Mouse (Mus musculus) c-Kit-positive CD71-negative TER-119-negative erythroid progenitor cells, embryonic 14.5 days (primary cell): ENCODE data around the gene Farp1.
"Not testable (repeated sequence)": the region's sequence is repeated elsewhere in the genome, so short reads cannot be mapped to it uniquely, and the experiment has no call there.

Experiments
- DNase-seq: peaks from one replicate; pipeline ENCODE4 v3.0.0-alpha.2; 2013; ENCODE audit warnings: low read depth

The Farp1 gene

DNA sequence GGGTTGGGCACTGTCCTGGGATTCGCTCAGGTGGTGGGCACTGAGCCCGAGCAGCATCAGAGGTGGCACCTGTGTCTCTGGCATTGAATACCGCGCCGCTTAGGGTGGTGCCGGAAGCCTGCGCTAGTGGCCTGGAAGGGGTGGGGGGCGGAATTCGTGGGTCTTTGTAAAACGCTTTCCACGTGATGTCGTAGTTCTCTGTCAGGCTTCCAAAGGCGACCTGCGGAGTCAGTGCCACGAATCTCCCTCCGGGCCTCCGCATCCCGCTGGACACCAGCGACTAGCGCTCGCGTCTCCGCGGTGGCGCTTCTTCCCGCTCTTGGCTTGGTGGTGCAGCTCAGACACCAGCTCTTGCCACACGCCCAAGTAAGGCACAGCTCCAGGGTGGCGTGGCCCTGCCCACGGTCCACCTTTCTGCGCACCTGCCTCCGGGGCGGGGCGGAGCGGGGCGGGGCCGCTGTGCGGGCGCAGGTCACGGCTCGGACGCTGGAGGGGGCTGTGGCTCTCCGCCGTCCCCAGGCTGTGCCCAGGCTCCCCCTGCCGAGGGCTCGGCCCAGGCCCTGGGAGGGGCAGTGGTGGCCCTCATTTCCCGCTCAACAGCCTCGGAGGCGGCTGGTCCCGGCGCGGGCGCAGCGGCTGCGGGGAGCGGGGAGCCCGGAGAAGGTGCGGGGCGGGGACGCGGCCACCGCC lies at the start of gene Farp1:
TSS of gene Farp1 (plus strand) at position 228 of the 690 bp plus-strand sequence.
- DNase-seq = peak; percentile 24

DNA sequence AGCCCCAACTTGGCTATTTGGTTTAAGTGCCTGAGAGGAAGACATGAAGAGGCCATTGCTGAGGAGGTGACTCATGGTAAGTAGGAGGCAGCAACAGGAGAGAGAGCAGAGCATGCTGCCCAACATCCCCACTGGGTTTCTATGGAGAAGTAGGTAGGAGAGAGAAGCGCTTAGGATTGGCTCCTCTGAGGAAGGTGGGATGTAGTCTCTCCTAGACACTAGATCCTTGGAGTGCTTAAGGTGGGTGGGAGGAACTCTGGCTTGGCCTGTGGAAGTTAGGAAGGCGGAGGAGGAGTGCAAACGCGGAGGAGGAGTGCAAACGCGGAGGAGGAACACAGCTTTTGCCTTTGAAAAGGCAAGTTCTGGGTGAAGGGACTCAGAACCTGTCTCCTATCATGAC lies 45.9 kb upstream of the Farp1 start:
- no peak for DNase-seq

DNA sequence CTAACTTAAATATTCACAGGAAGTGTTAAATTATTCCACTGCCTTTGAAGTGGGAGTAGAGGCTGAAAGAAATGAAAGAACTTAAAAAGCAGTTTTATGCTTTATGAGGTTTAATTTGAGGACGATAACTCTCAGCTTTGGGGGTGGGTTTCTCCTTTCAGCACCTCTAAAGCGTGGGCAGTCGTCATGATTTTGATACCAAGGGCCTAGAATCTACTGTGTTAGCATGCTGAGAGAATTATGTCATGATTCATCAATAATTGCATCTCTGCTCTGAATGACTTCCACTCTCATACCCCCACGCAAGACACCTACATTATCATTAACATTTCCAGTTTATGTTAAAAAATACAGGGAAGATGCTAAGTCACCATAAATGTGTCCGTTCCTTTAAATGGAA lies 37.3 kb upstream of the Farp1 start:
- DNase-seq = no peak

DNA sequence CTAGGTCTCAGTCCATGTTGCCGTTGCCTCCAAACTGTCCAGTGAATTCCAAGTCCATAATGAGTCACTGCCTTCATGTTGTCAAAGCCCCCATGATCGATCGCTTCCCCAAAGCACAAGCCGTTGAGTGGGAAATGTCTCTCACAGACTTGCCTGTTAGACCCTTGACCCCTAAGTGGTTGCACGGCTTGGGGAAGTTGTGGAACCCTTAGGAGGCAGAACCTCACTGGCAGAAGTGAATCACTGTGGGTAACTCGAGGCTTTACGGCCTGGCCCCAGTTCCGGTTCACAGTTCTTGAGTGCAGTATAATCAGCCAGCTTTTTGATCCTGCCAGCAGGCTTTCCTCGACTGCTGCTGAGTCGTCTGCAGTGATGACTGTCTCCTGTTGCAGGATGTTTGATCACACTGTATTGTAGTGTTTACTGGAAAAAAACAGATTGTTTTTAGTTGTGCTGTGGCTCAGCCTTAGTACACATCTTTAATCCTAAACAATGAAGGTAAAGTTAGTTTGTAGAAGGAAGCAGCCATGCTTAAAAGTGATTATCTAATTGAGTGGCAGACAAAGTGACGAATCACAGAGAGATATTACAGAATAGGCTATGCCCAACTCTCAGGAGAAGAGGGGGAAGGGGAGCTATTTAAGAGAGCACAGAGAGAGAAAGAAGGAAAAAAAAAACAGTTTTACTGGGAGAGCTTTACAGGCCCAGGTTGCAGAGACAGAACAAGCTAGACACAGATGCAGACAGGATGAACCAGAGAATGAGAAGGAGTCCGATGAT lies 34.2 kb upstream of the Farp1 start:
- no peak for DNase-seq

DNA sequence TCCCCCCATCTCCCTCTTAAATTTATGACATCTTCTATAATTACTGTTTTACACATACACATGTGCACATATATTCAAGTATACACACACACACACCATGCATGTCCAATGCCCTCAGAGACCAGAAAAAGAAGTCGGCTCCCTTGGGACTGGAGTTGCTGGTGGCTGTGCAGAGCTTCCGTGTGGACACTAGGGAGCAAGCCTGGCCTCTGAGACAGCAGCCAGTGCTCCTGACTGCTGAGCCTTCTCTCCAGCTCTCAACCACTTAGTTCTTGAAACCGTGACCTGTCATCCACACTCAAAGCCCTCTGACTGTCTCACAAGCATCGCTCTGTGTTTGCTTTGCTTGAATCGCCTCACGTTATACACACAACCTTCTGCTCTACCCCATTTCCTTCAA lies 29.4 kb upstream of the Farp1 start:
- DNase-seq = no peak

DNA sequence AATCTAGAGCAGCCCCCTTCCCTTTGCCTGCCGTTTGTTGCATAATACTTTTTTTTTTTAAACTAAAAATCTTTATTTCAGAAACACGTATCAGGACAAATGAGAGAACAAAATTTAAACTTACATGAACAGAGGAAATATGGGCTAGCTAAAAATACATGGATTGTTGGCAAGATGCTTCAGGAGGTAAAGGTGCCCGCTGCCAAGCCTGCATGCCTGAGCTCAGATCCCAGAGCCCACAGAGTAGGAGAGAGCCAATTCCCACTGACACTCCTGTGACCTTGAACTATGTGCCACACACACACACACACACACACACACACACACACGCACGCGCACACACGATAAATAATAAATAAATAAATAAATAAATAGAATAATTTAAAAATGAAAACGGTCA lies 29.0 kb upstream of the Farp1 start:
- no peak for DNase-seq

DNA sequence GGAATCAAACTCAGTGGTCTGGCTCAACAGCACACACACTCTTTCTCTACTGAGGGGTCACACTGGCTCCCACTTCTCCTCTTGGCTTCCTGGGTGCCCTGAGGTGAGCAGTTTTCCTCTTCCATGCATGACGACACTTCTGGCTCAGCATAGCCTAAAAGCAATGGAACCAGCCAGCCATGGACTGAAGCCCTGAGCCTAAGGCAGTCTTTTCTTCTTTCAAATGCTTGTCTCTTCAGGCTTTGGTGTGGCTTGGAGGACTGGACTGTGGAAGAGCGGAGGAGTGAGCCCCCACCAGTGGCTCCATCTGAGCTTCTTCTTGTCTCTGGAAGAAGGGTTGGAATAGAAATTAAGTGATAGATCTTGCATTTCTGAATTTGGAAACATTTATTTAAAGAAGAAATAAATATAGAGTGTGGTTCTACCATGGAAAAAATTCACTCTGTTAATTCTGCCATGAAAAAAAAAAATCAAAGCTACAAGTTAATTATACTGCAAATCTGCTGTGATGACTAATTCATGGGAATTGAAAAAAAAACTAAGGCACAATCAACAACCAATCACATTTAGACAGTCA lies 19.8 kb upstream of the Farp1 start:
- no peak for DNase-seq

DNA sequence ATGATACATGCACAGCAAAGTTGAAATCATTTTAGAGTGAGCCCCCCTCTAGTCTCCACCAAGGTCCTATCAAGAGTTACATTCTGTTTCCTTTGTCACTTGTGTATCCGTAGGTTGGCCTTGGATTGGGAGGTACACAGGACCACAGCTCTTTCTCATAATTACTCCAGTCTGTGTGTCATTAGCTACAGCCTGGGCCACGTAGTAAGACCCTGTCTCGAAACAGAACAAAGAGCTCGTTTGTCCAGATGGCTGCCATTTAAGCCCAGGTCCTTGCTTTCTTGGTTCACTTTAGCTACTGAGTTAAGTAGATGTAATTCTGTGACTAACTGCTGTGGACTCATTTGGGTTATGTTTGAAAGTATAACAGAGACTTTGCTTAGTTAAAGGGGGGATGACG lies 12.6 kb upstream of the Farp1 start:
- DNase-seq = no peak

DNA sequence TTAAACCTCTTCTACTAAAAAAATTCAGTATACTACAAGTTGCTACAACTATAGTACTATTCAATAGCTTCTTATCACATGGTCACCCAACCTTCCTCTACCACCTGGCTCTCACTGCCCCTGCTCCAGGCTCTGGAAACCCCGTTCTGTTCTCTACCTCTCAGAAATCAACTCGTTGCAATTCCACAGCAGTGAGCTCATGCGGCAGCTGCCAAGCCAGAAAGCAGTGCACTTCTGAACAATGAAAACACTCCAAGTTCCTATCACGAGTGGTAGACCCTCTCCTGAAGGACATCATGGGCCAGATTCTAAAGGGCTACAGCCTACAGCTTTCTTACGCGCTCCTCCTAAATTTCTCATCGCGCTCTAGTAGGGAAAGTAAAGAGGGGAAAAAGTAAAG lies 9.6 kb upstream of the Farp1 start:
- no peak for DNase-seq

DNA sequence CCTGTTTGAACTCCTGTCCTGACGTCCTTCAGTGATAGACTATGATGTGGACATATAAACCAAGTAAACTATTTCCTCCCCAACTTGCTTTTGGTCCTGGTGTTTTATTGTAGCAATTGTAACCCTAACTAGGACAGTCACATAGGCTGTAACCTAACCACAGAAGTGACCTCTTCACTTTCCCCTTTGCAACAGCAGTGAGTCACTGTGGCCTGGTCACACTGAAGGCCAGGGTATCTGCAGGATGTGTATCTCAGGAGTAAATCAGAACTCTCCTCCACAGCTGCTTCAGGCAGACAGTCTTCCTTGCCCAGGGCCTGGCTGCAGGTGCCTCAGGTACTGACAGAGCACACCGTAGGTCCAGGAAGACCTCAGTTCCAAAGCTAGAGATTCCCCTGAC lies 3.6 kb upstream of the Farp1 start:
- DNase-seq = no peak

DNA sequence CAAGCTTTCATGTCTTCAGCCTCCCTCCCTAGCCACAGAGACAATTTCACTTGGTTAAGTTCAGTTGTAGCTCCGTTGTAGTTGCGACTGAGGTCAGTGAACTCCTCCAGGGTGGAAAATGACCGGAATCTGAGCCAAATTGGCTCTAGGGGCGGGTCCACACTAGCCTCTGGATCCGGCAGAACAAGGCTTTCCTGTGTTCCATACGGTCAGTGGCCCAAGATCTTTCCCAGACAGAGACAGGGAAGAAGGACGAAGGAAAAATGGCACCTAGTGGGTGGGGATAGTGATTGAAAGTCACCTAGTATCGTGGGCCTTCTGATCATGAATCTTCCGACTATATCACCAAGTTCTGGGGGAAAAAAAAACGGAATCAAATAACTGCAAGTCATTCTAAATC lies 475 bp upstream of the Farp1 start:
- no peak for DNase-seq

DNA sequence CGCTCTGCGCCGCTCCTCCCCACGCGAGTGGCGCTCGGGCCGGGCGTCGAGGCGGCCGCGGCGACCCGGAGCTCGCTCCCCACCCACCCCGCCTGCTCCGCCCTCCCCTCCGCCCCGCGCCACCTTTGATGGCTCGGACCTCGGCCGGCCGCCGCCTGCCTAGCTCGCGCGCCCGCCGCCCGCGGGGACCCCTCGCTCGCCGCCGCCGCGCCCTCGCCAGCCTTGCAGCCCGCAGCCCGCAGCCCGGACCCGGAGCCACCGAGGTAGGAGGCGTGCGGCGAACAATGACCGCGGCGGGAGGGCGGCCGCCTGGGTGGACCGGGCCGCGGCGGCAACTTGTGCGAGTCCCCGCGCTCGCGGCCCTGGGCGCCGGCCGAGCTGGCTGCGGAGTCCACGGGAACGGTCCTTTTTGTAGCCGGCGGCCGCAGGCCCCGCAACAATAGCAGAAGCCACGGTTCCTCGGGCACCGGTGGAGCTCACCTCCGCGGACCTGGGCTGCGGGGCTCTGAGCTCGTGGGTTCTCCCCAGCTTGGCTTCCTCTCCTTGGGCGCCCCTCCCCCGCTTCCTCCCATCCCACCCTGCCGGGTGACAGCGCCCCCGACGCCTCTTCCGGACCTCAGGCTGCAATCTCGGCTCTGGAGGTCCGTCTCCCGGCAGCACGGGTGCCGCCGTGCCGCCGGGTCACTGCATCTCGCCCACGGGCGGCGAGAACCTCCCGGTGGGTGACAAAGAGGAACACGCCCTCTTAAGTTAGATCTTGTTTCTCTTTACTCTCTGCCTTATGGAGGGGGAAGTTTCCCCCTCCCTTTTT lies 868 bp downstream of the Farp1 start:
- DNase-seq = no peak

DNA sequence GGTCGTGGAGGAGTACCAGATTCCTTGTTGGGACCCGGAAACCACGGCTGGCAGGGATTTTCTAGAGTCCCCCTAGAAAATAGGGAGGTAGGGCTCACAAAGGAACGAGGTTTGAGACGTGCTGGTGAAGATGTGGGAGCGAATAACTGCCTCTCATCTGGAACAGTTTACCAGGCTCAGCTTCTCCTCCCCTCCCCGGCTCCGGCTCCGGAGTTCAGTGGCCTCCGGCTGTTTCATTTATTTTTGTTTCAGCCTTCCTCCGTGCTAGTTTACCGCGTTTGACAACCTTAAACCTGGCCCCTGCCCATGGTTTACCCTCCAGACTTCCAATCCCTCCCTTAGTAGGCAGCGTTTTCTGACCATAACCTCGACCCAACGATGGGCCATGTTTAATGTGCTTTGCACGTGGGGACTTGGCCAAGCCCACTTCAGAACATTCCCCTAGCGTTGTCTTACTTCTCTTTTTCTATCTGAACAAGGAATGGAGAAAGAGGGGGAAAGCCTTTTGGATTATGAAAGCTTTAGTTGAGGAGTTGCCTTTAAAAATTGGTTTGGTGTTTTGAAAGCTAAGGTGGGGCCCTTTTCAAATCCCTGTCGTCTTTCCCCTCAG lies 1.7 kb downstream of the Farp1 start:
- no peak for DNase-seq

DNA sequence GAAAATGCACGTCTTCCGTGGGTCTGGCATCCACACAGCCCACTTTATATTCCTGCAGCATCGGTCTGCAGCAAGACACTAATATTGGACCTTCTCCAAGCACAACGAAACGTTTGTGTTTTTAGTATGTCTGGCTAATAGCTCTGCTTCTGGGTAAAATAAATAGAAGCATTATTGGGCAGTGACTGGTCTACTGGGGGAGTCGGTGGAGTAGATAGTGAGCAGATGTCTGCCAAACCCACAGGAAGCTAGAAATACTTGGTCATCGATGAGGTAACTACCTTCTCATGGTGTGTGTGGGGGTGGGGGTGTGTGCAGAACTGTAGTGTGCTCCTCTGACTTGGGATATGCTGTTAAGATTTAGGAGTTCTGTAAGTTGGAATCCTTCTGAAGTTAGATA lies 2.3 kb downstream of the Farp1 start:
- DNase-seq = no peak

DNA sequence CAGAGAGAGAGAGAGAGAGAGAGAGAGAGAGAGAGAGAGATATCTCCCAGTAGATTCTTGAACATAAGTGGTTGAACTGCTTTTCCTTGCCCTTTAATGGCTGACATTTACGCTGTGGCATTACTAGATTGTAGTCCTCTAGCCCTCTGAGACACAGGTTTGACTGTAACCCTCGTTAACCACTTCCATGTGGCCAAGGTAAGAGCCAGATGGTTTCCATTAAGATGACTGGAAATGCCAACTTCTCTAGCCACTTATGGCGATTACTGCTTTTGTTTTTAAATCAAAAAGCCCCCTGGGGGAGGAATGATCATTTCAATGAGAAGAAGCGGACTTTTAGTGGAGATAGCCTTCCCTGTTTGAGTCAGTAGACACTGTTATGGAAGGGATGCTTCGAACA lies 3.7 kb downstream of the Farp1 start:
- no peak for DNase-seq

DNA sequence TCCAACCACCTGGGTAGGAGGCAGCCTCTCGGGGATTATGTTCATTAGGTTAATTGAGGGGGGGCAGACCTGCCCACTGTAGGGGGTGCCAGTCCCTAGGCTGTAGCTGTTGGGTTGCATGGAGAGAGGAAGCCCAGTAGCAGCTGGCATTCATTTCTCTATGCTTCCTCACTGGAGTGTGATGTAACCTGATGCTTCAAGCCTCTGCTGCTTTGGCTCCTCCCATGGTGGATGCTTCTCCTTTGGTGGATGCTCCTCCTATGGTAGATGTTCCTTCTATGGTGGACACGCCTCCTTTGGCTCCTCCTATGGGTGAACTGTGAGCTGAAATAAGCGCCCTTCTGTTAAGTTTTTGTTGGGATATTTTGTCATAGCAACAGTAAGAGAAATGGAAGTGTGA lies 9.1 kb downstream of the Farp1 start:
- DNase-seq = no peak

DNA sequence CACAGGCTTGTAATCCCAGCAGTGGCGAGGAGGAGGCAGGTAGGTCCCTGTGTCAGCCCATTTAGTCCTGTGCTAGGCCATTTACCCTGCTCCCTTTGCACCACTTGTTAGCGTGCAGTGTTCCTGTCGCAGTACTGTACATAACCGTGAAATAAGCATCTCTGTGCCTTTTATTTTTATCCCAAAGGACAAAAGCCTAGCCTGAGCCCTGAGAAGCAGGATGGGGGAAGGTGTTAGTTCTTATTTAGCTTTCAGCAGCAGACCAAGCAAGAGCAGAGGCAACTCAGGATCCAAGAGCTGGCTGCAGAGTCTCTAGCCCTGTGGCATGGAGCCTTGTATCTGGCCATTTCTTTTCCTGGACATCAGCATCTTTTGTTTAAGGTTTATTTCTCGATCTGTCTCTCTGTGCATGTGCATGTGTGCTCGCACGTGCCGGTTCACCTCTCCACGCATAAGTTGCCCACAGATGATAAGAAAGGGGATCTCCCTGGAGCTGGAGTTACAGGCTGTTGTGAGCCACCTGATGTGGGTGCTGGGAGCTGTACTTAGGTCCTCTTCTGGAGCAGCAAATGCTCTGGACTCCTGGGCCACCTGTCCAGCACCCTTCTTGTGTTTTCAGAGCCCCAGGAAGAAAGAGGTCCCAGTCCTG lies 11.4 kb downstream of the Farp1 start:
- DNase-seq = no peak

DNA sequence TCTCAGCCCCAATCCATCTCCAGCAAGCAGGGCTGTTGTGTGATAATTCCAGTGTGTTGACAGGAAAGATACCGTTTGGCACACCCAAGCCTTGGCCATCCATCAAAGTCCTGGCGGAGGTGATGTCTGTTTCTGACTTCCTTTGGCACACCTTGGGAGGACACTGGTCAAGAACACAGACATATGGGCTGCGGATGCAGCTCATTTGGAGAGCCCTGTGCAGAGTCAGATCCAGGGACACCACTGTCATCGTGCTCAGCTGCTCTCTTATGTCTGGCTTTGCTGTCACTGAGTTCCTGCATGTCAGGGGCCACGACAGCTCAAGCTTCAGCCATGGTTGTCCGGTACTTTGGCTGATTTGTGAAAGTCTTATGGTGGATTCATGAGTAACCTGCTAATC lies 12.8 kb downstream of the Farp1 start:
- no peak for DNase-seq

DNA sequence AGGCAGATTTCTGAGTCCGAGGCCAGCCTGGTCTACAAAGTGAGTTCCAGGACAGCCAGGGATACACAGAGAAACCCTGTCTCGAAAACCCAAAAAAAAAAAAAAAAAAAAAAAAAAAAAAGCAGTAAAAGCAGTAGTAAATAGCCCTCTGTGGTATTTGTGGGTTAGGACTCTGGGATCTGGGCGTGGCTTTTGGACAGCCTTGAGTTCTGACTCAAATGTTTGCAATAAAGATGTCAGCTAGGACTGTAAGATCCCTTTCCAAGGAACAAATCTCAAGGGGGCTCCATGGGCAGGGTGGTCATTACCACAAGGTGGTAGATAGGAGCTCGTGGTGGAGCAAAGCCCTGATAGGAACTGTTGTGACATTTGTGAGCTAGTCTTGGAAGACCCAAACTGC lies 16.0 kb downstream of the Farp1 start:
- DNase-seq = not testable (repeated sequence)

DNA sequence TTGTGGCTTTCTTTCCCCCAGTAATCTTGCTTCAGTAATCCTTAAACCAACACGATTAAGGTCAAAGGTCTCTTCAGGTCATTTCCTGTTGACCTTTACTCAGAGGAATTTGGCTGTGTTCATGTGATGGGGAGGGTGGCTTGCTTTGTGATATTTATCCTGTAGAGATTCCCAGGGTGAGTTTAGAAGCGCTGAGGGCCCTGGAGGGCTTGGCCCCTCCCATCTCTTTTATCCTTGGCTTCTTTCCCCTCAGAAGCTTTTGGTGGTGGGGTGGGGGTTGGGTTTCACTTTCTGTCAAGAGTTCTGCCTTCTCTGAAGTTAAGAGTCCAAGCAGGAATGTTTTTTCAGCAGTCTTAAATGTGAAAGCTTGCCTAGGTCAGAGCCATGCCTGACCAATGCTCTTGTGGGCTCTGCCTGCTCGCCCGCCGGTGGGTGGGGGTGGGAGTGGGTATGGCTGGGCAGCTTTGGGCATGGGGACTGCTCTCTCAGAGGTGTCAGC lies 18.1 kb downstream of the Farp1 start:
- DNase-seq = no peak

DNA sequence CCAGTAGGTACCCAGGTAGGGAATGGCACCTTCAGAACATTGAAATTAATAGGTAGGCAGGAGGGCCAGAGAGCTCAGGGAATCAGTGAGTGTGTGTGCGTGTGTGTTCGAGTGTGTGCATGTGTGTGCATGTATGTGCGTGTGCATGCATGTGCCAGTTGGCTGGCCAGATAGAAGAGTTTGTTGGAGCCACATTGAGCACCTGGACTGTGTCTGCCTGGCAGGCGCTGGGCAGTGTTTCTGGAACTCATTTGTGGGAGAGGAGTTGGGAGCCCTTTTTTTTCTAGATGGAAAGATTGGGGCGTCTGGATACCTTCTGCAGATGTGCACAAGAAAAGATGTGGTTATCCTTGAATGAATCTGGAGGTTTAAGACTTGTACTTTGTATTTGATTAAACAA lies 19.1 kb downstream of the Farp1 start:
- no peak for DNase-seq

DNA sequence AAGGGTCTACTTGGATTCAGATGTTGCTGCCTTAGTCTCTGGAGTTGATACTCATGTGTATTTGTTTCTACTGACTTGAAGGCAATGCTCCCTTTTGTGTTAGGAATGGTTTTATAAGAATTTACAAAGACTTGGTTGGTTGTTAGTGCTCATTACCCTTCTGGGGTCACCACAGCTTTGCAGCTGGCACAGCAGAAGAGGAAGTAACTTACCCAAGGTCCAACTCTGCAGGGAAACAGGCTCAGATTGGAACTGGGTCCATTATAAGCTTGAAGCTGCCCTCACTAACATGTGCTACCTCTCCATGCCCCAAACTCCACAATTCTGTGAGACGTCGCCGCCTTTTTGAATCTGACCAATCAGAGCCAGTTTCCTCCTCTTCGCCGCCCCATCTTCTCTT lies 22.8 kb downstream of the Farp1 start:
- DNase-seq = no peak
